Mouse (Mus musculus): ENCODE measurements at regions not wholly inside any gene's neighbourhood (a gene's known extent, or its start where the extent isn't known, plus 50 kb on each side); places are given as distances from the start of the nearest gene placed in this dataset.

- DNase-seq = peak; percentile 60
Observed at GRCm38 (mm10) chr4:48725660-48726348, 62.5 kb downstream of the Cavin4 start.

- no peak for DNase-seq
Observed at GRCm38 (mm10) chr4:48726349-48726835, 63.1 kb downstream of the Cavin4 start.

DNA sequence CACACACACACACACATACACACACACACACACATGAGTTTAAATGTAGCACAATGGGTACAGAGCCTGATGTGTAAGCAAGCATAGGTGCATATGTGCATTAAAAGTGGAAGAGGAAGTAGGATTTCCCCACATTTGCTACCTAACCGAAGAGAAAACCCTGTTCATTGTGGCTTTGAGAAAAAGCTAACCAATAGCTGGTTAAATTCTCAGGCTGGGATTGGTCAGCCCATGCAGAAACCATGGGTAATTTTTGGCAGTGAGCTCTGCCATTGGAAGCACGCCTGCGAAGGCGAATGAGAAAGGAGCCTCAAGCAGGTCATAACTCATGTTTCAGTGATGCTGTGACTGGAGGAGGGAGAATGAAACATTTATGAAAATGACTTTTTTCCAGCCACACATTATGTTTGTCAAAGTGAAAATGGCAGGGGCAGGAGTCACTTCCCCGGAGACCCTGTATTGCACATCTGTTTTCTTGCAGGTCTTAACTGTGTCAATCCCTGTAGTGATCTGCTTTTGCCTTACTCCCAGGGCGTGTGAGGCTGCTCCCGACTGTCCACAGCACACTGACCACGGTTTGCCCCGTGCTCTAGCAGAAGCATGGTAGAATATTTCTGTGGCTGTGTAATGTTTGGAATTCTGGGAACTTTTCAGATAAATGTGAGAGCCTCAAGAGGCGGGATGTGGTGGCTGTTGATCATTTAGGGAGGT, 71.7 kb downstream of the Cavin4 start:
- no peak for DNase-seq

- no peak for DNase-seq
Observed at GRCm38 (mm10) chr4:48746237-48746636, 82.9 kb downstream of the Cavin4 start.

- DNase-seq = no peak
Observed at GRCm38 (mm10) chr4:48749566-48749965, 86.3 kb downstream of the Cavin4 start.

DNA sequence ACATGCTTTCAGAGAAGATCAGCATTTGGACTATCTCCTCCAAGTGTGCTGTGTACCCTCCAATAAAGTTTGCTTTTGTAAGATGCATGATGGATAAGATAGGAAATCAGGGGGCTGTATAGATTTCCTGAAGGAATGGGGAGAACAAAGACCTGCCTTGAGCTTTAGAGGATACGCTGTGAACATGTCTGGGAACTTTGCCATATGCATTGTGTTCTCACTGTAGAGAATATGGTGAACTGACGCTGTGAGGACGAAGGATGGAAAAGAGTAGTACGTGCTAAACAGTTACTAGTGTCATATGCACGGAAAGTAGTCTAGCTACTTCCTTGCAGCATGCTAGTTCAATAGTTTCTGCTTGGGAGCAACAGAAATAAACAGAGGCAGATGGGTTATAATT, 86.8 kb downstream of the Cavin4 start:
- no peak for DNase-seq

DNA sequence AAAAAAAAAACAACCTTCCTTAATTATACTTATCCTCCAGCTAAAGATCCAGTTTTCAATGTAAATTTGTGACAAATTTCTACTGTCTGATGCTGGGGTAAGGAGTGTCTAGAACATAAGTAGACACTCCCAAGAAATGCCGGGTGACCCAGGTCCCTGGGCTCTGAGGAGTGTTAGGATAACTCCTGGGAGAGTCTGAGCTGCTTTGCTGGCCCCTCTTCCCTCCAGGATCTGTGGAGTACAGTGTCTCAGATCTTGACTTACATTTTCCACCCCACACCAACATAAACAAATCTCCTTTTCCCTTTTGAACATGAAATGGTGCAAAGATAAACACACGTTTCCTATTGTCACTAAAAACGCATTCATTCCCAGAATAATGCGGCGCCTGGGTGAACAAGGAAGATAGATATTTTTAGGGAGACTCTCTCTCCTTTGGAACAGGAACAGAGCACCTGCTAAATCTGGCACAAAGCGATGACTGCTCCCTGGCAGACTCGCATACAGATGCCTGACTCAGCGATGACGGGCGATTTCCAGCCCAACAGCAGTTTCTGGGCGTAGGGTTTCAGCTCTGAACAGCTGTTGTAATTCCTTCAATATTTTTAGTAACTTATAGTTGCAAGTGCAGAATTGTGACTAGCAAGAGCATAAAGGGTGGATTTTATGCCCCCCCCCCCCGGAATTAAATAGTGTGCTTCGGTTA, 91.3 kb downstream of the Cavin4 start:
- peak; percentile 64 for DNase-seq

GRCm38 (mm10) chr4:48760625-48761024, 97.3 kb downstream of the Cavin4 start:
- DNase-seq = no peak

DNA sequence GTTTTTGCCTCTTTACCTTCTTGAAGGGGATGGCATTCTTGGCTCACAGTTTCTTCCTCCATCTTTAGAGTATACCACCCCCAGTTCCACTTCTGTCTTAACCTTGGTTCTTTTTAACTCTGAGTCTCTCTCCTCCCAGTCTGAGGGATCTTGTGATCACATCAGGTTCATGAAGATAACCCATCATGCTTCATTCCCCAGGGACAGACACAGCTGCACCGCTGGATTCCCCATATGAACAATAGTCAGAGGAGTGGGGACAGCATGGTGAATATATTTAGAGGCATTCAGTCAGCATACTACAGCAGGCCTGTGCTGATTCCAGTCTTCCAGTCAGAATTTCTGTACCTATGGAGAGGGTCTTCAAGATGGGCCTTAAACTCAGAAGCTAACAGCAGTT, 103.1 kb downstream of the Cavin4 start:
- no peak for DNase-seq

DNA sequence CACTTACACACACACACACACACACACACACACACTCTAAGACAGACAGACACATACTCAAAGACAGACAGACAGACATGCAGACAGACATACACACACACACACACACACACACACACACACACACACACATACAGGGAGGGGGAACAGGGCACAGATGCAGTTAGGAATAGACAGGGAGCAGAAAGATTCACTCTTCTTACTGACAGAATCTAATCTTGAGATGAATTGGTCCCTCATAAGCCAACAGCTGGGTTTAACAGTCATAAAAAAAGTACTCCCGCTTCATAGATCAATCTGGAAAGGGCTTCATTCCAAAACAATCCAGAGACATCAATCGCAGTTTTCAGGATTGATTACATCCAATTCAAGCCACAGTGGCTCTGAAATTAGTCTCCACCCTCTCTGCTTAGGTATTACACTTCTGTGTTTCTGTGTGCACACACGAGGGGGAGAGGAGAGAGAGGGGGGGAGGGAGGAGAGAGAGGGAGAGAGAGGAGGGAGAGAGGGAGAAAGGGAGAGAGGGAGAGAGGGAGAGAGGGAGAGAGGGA, 107.2 kb downstream of the Cavin4 start:
- DNase-seq = no peak

- DNase-seq = peak; percentile 45
Observed at GRCm38 (mm10) chr4:48770954-48771665, 107.8 kb downstream of the Cavin4 start.

DNA sequence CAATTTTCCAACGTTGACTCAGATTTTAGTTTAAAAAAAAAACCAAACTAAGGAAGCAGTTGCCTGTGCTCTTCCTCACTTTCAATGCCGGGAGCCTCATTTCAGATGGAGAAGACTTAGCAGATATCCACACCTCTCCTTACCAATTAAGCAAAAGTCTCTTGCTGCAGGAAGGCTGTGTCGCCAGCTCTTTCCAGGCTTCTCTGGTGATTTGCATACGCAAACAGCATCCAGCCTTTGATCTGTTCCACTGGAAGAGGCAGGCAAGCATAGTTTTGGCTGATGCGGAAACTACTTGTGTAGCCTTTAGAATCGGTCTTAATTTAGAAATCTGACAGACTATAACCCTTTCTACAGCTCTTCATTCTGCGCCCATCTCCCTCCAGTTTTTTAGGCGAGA, 108.5 kb downstream of the Cavin4 start:
- DNase-seq = no peak

DNA sequence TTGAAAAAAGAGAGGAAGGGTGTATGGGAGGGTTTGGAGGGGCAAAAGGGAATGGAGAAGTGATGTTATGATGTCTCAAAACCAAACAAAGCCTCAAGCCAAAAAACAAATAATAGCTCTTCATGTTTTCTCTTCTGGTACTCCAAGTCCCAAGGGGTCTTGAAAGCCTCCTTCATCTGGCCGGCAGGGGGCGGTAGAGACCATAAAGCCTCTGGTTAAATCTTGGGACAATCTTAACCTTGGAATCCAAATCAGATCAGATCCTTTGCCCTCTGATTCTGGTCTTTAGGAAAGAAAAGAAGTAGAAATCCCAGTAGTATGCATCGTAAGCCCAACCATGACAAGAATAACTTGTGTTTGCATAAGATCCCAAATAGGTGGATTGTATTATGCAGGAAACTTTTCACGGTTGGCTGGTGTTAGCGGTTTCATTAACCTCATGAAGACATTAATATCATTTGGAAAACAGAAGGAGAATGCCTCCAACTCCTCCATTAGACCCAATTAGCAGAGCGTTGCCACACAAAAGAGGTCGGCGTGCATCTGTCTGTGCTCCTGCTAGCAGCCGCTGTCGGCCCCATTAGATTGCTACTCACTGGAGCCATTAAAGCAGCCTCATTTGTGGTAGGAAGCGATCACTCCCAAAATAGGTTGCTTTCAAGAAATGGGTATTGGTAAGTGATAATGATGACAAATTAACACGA, 116.0 kb downstream of the Cavin4 start:
- peak; percentile 85 for DNase-seq

DNA sequence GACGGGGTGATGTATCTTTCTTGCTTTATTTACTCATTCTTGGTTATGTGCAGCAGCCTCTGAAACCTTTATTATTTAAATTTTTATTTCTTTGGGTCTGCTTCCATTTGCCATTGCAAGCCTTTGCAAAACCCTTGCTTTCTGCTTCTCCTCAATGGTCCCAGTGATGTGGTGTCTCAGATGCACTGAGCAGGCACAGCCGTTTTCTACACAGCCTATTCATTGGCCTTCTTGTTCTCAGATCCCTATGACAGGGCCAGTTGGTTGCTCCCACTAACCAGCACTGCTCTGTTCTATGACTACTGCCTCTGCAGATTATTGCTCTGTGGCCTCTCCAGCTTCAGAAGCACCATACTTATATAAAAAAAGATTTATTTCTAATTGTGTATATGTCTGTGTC, 116.6 kb downstream of the Cavin4 start:
- no peak for DNase-seq

DNA sequence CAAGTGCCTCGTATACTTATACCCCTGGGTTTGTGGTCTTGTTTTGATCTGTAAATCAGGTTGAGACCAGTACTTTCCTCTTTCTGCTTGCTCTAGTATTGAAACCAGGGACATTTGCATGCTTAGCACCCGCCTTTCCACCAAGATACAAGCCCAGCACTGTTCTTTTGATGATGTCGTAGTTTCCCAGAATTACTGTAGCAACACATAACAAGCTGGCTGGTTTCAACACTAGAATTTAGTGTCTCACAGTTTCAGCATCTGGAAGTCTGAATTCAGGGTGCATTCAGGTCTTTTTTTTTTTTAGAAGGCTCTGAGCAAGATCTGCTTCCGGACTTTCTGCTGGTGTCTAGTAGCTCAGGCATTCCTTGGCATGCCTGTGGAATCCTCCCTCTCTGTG, 117.8 kb downstream of the Cavin4 start:
- DNase-seq = no peak

GRCm38 (mm10) chr4:48782686-48783085, 119.4 kb downstream of the Cavin4 start:
- no peak for DNase-seq

GRCm38 (mm10) chr4:48791096-48791495, 127.8 kb downstream of the Cavin4 start:
- DNase-seq = no peak

DNA sequence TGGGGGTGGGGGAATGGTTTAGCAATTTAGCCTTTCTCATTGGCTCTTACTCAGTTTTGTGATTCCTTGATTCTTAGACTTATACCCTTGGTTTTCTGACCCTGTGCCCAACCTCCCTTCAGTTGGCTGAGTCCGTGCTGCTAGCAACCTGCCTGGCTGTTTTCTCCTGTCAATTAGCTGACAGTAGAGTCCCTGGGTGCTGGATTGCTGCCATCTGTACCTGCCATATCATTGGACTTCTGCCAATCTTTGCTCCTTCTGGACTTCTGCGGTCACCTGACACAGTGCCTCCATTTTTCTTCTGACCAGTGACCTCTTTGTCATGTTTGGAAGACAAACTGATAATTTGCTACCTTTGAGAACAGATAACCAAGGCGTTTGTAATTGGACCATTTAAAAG, 140.5 kb downstream of the Cavin4 start:
- no peak for DNase-seq

DNA sequence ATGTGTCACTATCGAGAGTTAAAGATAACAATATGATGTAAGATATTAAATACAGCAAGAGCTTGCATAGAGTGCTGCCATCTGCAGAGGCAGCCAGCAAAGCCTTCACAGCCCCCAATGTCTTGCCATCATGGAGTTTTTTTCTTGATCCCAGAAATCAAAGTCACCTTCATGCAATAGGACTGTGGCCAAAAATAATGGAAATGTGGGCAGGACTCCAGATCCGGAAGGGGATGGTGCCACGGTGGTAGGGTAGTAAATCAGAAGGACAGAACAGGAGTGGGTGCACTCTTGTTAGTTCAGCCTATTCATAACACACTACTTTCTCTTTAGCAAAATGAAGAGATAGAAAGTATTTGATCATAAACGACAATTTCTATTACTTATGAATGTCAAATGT, 145.3 kb downstream of the Cavin4 start:
- DNase-seq = no peak

GRCm38 (mm10) chr4:48833718-48834117, 170.4 kb downstream of the Cavin4 start:
- DNase-seq = no peak

GRCm38 (mm10) chr4:48842777-48843214, 179.5 kb downstream of the Cavin4 start:
- peak; percentile 28 for DNase-seq

GRCm38 (mm10) chr4:48871105-48871504, 188.0 kb upstream of the Plppr1 start:
- DNase-seq = no peak

All from right cerebral cortex, postnatal 14 days (tissue).